Mouse (Mus musculus) CH12.LX (cell line): Measurements from ENCODE around the gene Lmntd2. TPM values are rescaled to one million over a fixed set of nuclear protein-coding genes. Genes with fewer than 3 reads are reported as not detected.
A peak's percentile ranks its signal among the peaks of the same experiment; 100 is the strongest.

ENCODE experiments used
- DNase-seq: peaks from one replicate; pipeline ENCODE4 v3.0.0-alpha.2; 2013; ENCODE audit errors: extremely low read depth
- H3K27ac ChIP-seq: 2 replicates; pipeline ENCODE4 v1.5.1; 2012; ENCODE audit warnings: low read depth, mild to moderate bottlenecking, control low read depth, moderate library complexity; ENCODE audit not compliant: insufficient read depth
- H3K27me3 ChIP-seq: replicated peaks from 2 replicates; pipeline ENCODE3; 2012; ENCODE audit warnings: inconsistent platforms
- H3K36me3 ChIP-seq, 2 experiments: replicated peaks in 1 of 2; 2 replicates each; pipeline versions ENCODE3 to v1.6.1; 2012; ENCODE audit warnings: inconsistent platforms in 1 of 2, low read length in 1 of 2, mild to moderate bottlenecking in 1 of 2, mixed read lengths in 1 of 2, moderate library complexity in 1 of 2; ENCODE audit not compliant: control insufficient read depth in 1 of 2, insufficient read depth in 1 of 2
- H3K4me1 ChIP-seq, 2 experiments: 2 replicates each; pipeline ENCODE4 v1.6.1; 2012; ENCODE audit warnings: inconsistent platforms in 1 of 2, moderate library complexity in 1 of 2; ENCODE audit not compliant: insufficient read depth in 2 of 2, control insufficient read depth in 1 of 2
- H3K4me2 ChIP-seq: 2 replicates; pipeline ENCODE4 v1.6.1; 2012; ENCODE audit warnings: low read depth, mild to moderate bottlenecking, control low read depth; ENCODE audit not compliant: poor library complexity, insufficient read depth, severe bottlenecking
- H3K4me3 ChIP-seq, 3 experiments: fragments of 150-350 bp in 1 of 3; sonication (generic) in 1 of 3; replicated peaks in 1 of 3; 2 replicates each; pipeline versions ENCODE3 to v1.5.1; 2011 to 2012; ENCODE audit warnings: low read depth in 2 of 3, low read length in 2 of 3, mild to moderate bottlenecking in 2 of 3, moderate library complexity in 2 of 3, control low read depth in 1 of 3, improper control_type of control experiment in 1 of 3, inconsistent platforms in 1 of 3, mixed read lengths in 1 of 3; ENCODE audit not compliant: poor library complexity in 1 of 3
- H3K79me2 ChIP-seq: replicated peaks from 2 replicates; pipeline ENCODE4 v1.6.1; 2012; ENCODE audit warnings: mild to moderate bottlenecking, moderate library complexity; ENCODE audit not compliant: control insufficient read depth, poor library complexity, insufficient read depth, severe bottlenecking; ENCODE audit errors: extremely low read depth
- H3K9ac ChIP-seq: 2 replicates; pipeline ENCODE4 v1.6.1; 2012; ENCODE audit warnings: low read depth, mild to moderate bottlenecking, control low read depth, moderate library complexity; ENCODE audit not compliant: insufficient read depth
- H3K9me3 ChIP-seq: replicated peaks from 2 replicates; pipeline ENCODE3; 2012; ENCODE audit warnings: low read length, inconsistent platforms, mixed read lengths
- BHLHE40 ChIP-seq: IDR thresholded peaks from 2 replicates; pipeline ENCODE4 v1.6.1; 2011; ENCODE audit warnings: mild to moderate bottlenecking, low read depth, low read length, improper control_type of control experiment
- CHD1 ChIP-seq: IDR thresholded peaks from 2 replicates; pipeline ENCODE4 v1.6.1; 2012; ENCODE audit warnings: low read depth, low read length, improper control_type of control experiment, inconsistent platforms
- CHD2 ChIP-seq: IDR thresholded peaks from 2 replicates; pipeline ENCODE4 v1.6.1; 2011; ENCODE audit warnings: low read length, improper control_type of control experiment
- CTCF ChIP-seq, 2 experiments: IDR thresholded peaks in 1 of 2; conservative IDR thresholded peaks in 1 of 2; 2 replicates each; pipeline ENCODE4 v1.5.1; 2011 to 2012; ENCODE audit warnings: low read depth in 2 of 2, low read length in 2 of 2, improper control_type of control experiment in 1 of 2, inconsistent platforms in 1 of 2, mild to moderate bottlenecking in 1 of 2, moderate library complexity in 1 of 2
- ELF1 ChIP-seq: IDR thresholded peaks from 2 replicates; pipeline ENCODE4 v1.6.1; 2014; ENCODE audit warnings: low read depth, mild to moderate bottlenecking, inconsistent platforms, low read length, improper control_type of control experiment
- EP300 ChIP-seq: IDR thresholded peaks from 2 replicates; pipeline ENCODE4 v1.6.1; 2011; ENCODE audit warnings: low read length, improper control_type of control experiment
- ETS1 ChIP-seq: conservative IDR thresholded peaks from 2 replicates; pipeline ENCODE4 v1.6.1; 2012; ENCODE audit warnings: low read depth, mild to moderate bottlenecking, inconsistent platforms, low read length, improper control_type of control experiment, moderate library complexity
- GABPA ChIP-seq: IDR thresholded peaks from 2 replicates; pipeline ENCODE4 v1.6.1; 2012; ENCODE audit warnings: low read depth, low read length, improper control_type of control experiment, inconsistent platforms; ENCODE audit not compliant: insufficient replicate concordance
- HCFC1 ChIP-seq: IDR thresholded peaks from 2 replicates; pipeline ENCODE4 v1.6.1; 2012; ENCODE audit warnings: low read depth, mild to moderate bottlenecking, inconsistent platforms, low read length, improper control_type of control experiment
- IRF4 ChIP-seq: IDR thresholded peaks from 2 replicates; pipeline ENCODE4 v1.6.1; 2014; ENCODE audit warnings: low read depth, mild to moderate bottlenecking, inconsistent platforms, low read length, improper control_type of control experiment
- JUN ChIP-seq: IDR thresholded peaks from 2 replicates; pipeline ENCODE4 v1.6.1; 2011; ENCODE audit warnings: low read depth, mild to moderate bottlenecking, low read length, improper control_type of control experiment, moderate library complexity; ENCODE audit not compliant: insufficient read depth
- MAX ChIP-seq: IDR thresholded peaks from 2 replicates; pipeline ENCODE4 v1.6.1; 2011; ENCODE audit warnings: low read length, improper control_type of control experiment
- MAZ ChIP-seq: IDR thresholded peaks from 2 replicates; pipeline ENCODE4 v1.6.1; 2012; ENCODE audit warnings: low read depth, mild to moderate bottlenecking, inconsistent platforms, low read length, improper control_type of control experiment, moderate library complexity
- MXI1 ChIP-seq: IDR thresholded peaks from 2 replicates; pipeline ENCODE4 v1.6.1; 2011; ENCODE audit warnings: mild to moderate bottlenecking, low read depth, low read length, improper control_type of control experiment
- MYC ChIP-seq: IDR thresholded peaks from 2 replicates; pipeline ENCODE4 v1.6.1; 2011; ENCODE audit warnings: low read depth, mild to moderate bottlenecking, improper control_type of control experiment, low read length
- NELFE ChIP-seq: IDR thresholded peaks from 2 replicates; pipeline ENCODE4 v1.6.1; 2011; ENCODE audit warnings: low read depth, low read length, improper control_type of control experiment
- NRF1 ChIP-seq: IDR thresholded peaks from 2 replicates; pipeline ENCODE4 v1.6.1; 2014; ENCODE audit warnings: low read depth, mild to moderate bottlenecking, inconsistent platforms, low read length, improper control_type of control experiment, moderate library complexity
- PAX5 ChIP-seq: IDR thresholded peaks from 2 replicates; pipeline ENCODE4 v1.6.1; 2012; ENCODE audit warnings: low read length, inconsistent platforms, mixed read lengths
- POLR2A ChIP-seq: IDR thresholded peaks from 2 replicates; pipeline ENCODE4 v1.6.1; 2011; ENCODE audit warnings: low read depth, mild to moderate bottlenecking, improper control_type of control experiment, low read length
- POLR2AphosphoS2 ChIP-seq: IDR thresholded peaks from 2 replicates; pipeline ENCODE4 v1.6.1; 2011; ENCODE audit warnings: low read depth, low read length, improper control_type of control experiment
- RAD21 ChIP-seq: IDR thresholded peaks from 2 replicates; pipeline ENCODE4 v1.6.1; 2011; ENCODE audit warnings: low read depth, mild to moderate bottlenecking, low read length, improper control_type of control experiment, moderate library complexity
- RCOR1 ChIP-seq: conservative IDR thresholded peaks from 2 replicates; pipeline ENCODE4 v1.6.1; 2012; ENCODE audit warnings: low read depth, mild to moderate bottlenecking, inconsistent platforms, low read length, improper control_type of control experiment
- SIN3A ChIP-seq: IDR thresholded peaks from 2 replicates; pipeline ENCODE4 v1.6.1; 2012; ENCODE audit warnings: low read length, improper control_type of control experiment, inconsistent platforms
- SMC3 ChIP-seq: IDR thresholded peaks from 2 replicates; pipeline ENCODE4 v1.6.1; 2011; ENCODE audit warnings: low read depth, low read length, improper control_type of control experiment
- TBP ChIP-seq: conservative IDR thresholded peaks from 2 replicates; pipeline ENCODE4 v1.6.1; 2011; ENCODE audit warnings: low read depth, low read length, improper control_type of control experiment
- TCF12 ChIP-seq: IDR thresholded peaks from 2 replicates; pipeline ENCODE4 v1.6.1; 2014; ENCODE audit warnings: low read depth, mild to moderate bottlenecking, inconsistent platforms, low read length, improper control_type of control experiment
- USF1 ChIP-seq: IDR thresholded peaks from 2 replicates; pipeline ENCODE4 v1.6.1; 2014; ENCODE audit warnings: low read depth, mild to moderate bottlenecking, inconsistent platforms, low read length, improper control_type of control experiment
- ZNF384 ChIP-seq: IDR thresholded peaks from 2 replicates; pipeline ENCODE4 v1.6.1; 2012; ENCODE audit warnings: low read depth, low read length, improper control_type of control experiment, inconsistent platforms
- dilution Hi-C: fragments of 300-500 bp; cut with MboI; formaldehyde crosslinking; loops from 2 replicates; pipeline ENCODE4 v1.14.3; 2020; ENCODE audit warnings: low sequenced_read_pairs; ENCODE audit not compliant: extremely low pct_unique_long_range_greater_than_20kb, extremely low pct_ligation_motif_present
- in situ Hi-C: fragments of 300-500 bp; cut with MboI; formaldehyde crosslinking; loops from 3 replicates; pipeline ENCODE4 v1.14.3; 2019; ENCODE audit warnings: low sequenced_read_pairs, low pct_ligation_motif_present, low pct_unique_long_range_greater_than_20kb, mixed read lengths
- polyA plus RNA-seq: library from polyadenylated mRNA; unstranded; fragments of >175 nt; gene quantifications from 2 replicates; pipeline ENCODE4 v1.2.1, GENCODE M21; 2012; ENCODE audit warnings: low read depth; ENCODE audit not compliant: insufficient read length
- total RNA-seq, 2 experiments: library from RNA; depleted of rRNA; stranded (reverse); fragments of 300-350 nt in 1 of 2; fragments of >200 nt in 1 of 2; gene quantifications; 2 replicates each; pipeline ENCODE4 v1.2.3; 2012 to 2014

The Lmntd2 gene
- total and polyA plus RNA-seq, 3 experiments = 0.89 to 1.1 (median 0.97) TPM

GRCm38 (mm10) chr7:141194830-141195229 is 19.1 kb downstream of the Lmntd2 start:
- peak; percentile 96 for DNase-seq
- peak overlapping the region; percentile 56 for H3K9ac ChIP-seq
- H3K9me3 ChIP-seq = no peaks in the 10 kb centered on the region
- H3K79me2 ChIP-seq = no peaks in the 10 kb centered on the region
- TF ChIP-seq PAX5 = no peak
- no peak for TF ChIP-seq MAZ
- TF ChIP-seq CHD1 = no peak
- peak; percentile 85; the same call in 1 of the 2 replicates for TF ChIP-seq SIN3A
- no peak for TF ChIP-seq TCF12
- TF ChIP-seq MYC = no peak
- no peak for TF ChIP-seq SMC3
- TF ChIP-seq GABPA = no peak
- TF ChIP-seq NELFE = no peak
- peak; percentile 52 for TF ChIP-seq ZNF384
- no peak for TF ChIP-seq USF1
- TF ChIP-seq ELF1 = peak; percentile 59; the same call in 1 of the 2 replicates
- TF ChIP-seq NRF1 = no peak
- peak; percentile 12; the same call in 1 of the 2 replicates for TF ChIP-seq HCFC1
- no peak for TF ChIP-seq MAX
- no peak for TF ChIP-seq RAD21
- no peak for TF ChIP-seq CHD2
- no peak for TF ChIP-seq POLR2AphosphoS2
- no peak for TF ChIP-seq ETS1
- TF ChIP-seq MXI1 = peak; percentile 99
- TF ChIP-seq EP300 = no peak
- TF ChIP-seq POLR2A = peak; percentile 30; the same call in 1 of the 2 replicates
- TF ChIP-seq RCOR1 = no peak
- no peak for TF ChIP-seq CTCF (conservative IDR thresholded peaks at IDR 0.05 in 1 of 2, IDR thresholded peaks at IDR 0.05 in 1 of 2; ENCODE audit: low read depth in 2 of 2, low read length in 2 of 2)
- TF ChIP-seq IRF4 = no peak
- TF ChIP-seq BHLHE40 = no peak
- TF ChIP-seq JUN = no peak
- TF ChIP-seq TBP = no peak
- TF ChIP-seq, all 38 proteins: peak for 6
- dilution Hi-C loops (no loop called here), in situ Hi-C loops (no loop called here)
- Histone ChIP-seq H3K36me3 (peaks cover 25 to 27% of the 10 kb centered on the region in 2 experiments), H3K4me3 (peak overlapping the region; percentile 68 to 87 (median 85)), H3K27ac (no peak overlapping the region), H3K4me2 (peak overlapping the region; percentile 86), H3K4me1 (peaks cover 6 to 18% of the 10 kb centered on the region in 2 experiments), H3K27me3 (no peaks in the 10 kb centered on the region)
